Mouse (Mus musculus): Measurements from ENCODE around the gene Slc24a4.

GRCm38 (mm10) chr12:102275833-102276443 lies 147.4 kb downstream of the Slc24a4 start:
- TF ChIP-seq POLR2A (IDR thresholded peaks at IDR 0.05; ENCODE audit: insufficient read depth, low read depth, low read length) (no peak), CTCF (IDR thresholded peaks at IDR 0.05) (no peak)
